Mouse (Mus musculus): Measurements from ENCODE around the gene Kat2b. TPM values are rescaled to one million over a fixed set of nuclear protein-coding genes. Genes with fewer than 3 reads are reported as not detected.
"Not testable (repeated sequence)": the region's sequence is repeated elsewhere in the genome, so short reads cannot be mapped to it uniquely, and the experiment has no call there.

The Kat2b gene
- polyA plus RNA-seq, 1 experiment from 2014 or later = 30.7 TPM

DNA sequence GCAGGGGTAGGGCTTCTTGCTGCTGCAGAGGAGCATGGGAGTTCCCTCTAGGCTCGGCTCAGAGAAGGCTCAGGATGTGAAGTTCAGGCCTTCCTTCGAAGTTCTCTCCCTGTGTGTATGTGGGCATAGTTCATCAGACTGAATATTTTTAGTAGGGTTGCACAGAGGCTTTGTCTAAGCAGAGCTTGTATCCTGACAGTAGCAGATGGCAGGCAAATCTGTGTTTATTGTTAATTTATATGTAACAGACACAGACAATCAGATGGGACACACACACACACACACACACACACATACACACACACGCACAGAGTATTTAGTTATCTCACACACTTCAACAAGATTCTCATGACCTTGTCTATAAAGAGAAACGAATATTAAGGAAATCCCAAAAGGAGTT, 87.9 kb downstream of the Kat2b start:
- H3K36me3 ChIP-seq (ENCODE audit: inconsistent target) = peaks cover 62% of the 10 kb centered on the region

DNA sequence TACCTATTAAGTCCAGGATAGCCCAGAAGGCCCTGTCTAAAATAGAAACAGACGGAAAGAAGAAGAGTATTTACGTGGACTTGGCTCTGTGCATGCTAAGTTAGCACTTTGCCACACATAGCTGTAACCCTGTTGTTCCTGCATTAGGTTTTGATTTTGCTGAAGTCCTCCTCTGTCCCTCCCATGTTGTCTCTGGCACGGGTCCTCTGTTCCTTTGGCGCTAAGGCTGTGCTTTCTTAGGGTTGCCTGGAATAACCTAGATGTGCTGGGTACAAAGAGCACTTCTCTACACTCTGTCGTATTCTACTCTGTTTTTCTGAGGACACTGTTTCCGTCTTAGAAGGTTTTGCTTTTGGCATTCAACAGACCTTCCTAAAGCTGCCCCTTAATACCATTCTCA, 88.4 kb downstream of the Kat2b start:
- WGBS (ENCODE audit: missing documents) = 92% methylated on average over 6 of the region's 6 CpGs
- no peak overlapping the region for H3K27ac ChIP-seq
- no peaks in the 10 kb centered on the region for H3K79me2 ChIP-seq (ENCODE audit: inconsistent target)
- H3K4me3 ChIP-seq (ENCODE audit: inconsistent target) = no peak overlapping the region
- H3K36me3 ChIP-seq (ENCODE audit: inconsistent target) = peaks cover 64% of the 10 kb centered on the region

More for the DNA sequence above, 87.9 kb downstream of the Kat2b start:
- H3K79me2 ChIP-seq (ENCODE audit: inconsistent target) = no peaks in the 10 kb centered on the region
- 81% methylated on average over 4 of the region's 4 CpGs for WGBS (ENCODE audit: missing documents)
- H3K4me3 ChIP-seq (ENCODE audit: inconsistent target) = no peak overlapping the region
- H3K27ac ChIP-seq = no peak overlapping the region

DNA sequence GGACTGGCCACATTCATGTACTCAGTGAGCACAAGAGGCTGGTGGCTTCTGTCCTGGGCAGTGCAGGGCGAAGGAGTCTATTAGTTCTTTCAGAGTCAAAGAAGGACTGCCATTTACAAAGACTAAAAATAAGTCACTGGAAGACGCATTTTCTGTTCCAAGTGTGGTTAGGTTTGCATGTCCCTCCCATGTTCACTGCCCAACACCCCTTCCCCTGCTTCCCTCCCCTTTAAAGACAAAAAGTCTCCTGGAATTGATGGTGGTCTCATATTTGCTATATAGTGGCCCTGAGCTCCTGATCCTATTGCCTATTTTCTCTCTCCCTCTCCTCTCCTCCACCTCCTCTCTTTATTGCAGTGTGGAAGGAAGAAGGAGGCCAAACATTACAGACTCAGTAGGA, 89.3 kb downstream of the Kat2b start:
- Histone ChIP-seq H3K4me3 (ENCODE audit: inconsistent target) (no peak overlapping the region), H3K27ac (no peak overlapping the region), H3K36me3 (ENCODE audit: inconsistent target) (peaks cover 64% of the 10 kb centered on the region), H3K79me2 (ENCODE audit: inconsistent target) (no peaks in the 10 kb centered on the region)
- 96% methylated on average over 2 of the region's 2 CpGs for WGBS (ENCODE audit: missing documents)

DNA sequence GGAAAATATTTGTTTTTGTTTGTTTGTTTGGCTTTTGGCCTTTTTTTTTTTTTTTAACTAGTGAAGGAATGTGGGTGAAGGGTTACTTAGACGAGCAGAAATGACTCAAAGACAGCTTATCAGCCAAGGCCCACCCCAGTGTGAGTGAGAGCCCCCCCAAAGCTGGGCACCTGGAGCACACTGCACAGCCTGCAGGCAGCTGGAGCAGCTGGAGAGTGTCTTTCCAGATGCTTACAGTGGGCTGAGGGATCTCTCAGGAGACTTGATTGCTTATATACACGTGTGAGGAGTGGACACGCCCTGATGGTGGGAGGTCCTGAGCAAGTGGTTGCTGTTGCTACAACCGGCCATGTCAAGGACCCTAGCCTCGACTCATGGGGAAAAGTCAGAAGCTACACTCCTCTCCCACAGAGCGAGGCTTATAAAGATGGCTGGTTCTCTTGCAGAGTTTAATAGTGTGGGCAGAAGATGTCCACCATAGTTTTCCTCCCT, 89.8 kb downstream of the Kat2b start:
- no peak overlapping the region for H3K4me3 ChIP-seq (ENCODE audit: inconsistent target)
- H3K27ac ChIP-seq = no peak overlapping the region
- H3K36me3 ChIP-seq (ENCODE audit: inconsistent target) = peaks cover 63% of the 10 kb centered on the region
- H3K79me2 ChIP-seq (ENCODE audit: inconsistent target) = no peaks in the 10 kb centered on the region
- 94% methylated on average over 6 of the region's 6 CpGs for WGBS (ENCODE audit: missing documents)

DNA sequence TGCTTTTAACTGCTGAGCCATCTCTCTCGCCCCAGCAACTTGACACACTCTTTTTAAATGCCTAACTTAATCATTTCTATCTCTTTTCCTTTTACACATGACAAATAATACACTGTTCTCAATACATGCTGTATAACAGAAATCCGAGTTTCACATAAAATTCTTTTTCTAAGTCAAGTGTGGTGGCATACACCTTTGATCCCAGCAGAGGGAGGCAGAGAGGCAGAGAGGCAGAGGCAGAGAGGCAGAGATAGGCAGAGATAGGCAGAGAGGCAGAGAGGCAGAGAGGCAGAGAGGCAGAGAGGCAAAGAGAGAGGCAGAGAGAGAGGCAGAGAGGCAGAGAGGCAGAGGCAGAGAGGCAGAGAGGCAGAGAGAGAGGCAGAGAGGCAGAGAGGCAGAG, 90.7 kb downstream of the Kat2b start:
- not testable (repeated sequence) for H3K4me3 ChIP-seq (ENCODE audit: inconsistent target); H3K79me2 ChIP-seq (ENCODE audit: inconsistent target); H3K27ac ChIP-seq
- H3K36me3 ChIP-seq (ENCODE audit: inconsistent target) = peaks cover 59% of the 10 kb centered on the region
- 88% methylated on average over 2 of the region's 2 CpGs for WGBS (ENCODE audit: missing documents)

DNA sequence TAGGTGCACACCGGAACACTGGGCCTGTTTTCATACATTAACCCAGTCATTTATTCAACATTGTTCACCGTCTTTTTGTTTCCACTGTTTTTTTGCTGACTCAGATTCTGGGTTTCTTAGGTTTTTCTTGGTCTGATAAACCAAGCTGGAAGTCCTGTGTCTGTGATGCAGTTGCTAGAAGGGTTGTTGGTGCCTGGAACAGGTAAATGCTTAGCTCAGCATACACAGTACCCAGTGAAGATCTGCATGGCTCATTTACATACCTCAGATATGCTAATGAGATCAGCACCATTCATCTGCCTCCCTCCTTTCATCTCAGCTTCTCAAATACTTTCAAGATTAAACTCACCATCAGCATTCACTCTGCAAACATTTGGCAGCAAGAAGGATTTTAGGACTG, 92.0 kb downstream of the Kat2b start:
- peaks cover 57% of the 10 kb centered on the region for H3K36me3 ChIP-seq (ENCODE audit: inconsistent target)
- WGBS (ENCODE audit: missing documents) = 100% methylated on average over 2 of the region's 2 CpGs
- H3K79me2 ChIP-seq (ENCODE audit: inconsistent target) = no peaks in the 10 kb centered on the region
- H3K4me3 ChIP-seq (ENCODE audit: inconsistent target) = no peak overlapping the region
- no peak overlapping the region for H3K27ac ChIP-seq

DNA sequence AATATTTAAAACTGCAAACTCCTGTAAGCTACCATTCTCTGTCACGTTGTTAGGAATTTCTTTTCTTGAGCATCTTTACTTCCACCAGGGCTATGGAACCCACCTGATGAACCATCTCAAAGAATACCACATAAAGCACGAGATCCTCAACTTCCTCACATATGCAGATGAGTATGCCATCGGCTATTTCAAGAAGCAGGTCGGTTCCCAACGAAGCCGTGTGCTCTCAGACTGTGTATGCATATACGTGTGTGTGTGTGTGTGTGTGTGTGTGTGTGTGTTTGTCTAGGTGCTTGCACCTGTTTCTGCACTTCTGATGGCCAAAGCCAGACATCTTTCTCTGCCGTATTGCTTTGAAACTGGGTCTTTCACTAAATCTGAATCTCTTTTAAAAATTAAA, 92.6 kb downstream of the Kat2b start:
- WGBS (ENCODE audit: missing documents) = 87% methylated on average over 8 of the region's 8 CpGs
- Histone ChIP-seq H3K36me3 (ENCODE audit: inconsistent target) (peaks cover 55% of the 10 kb centered on the region), H3K79me2 (ENCODE audit: inconsistent target) (no peaks in the 10 kb centered on the region), H3K4me3 (ENCODE audit: inconsistent target) (no peak overlapping the region), H3K27ac (no peak overlapping the region)

DNA sequence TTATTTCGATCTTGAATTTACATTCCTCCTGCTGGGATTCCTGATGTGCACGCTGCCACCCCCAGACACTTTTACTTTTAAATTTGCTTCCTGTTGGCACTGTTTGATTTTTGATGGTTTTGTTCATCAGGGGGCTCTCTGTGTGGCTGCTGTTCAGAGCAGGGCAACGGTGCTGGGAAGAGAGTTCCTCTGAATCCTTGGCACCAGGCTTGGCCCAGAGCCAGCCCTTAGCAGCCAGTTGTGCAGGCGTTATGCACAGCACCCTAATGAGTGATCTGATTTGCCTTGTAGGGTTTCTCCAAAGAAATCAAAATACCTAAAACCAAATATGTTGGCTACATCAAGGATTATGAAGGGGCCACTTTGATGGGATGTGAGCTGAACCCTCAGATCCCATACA, 93.1 kb downstream of the Kat2b start:
- 94% methylated on average over 4 of the region's 4 CpGs for WGBS (ENCODE audit: missing documents)
- no peaks in the 10 kb centered on the region for H3K79me2 ChIP-seq (ENCODE audit: inconsistent target)
- H3K27ac ChIP-seq = no peak overlapping the region
- H3K36me3 ChIP-seq (ENCODE audit: inconsistent target) = peaks cover 50% of the 10 kb centered on the region
- H3K4me3 ChIP-seq (ENCODE audit: inconsistent target) = no peak overlapping the region

DNA sequence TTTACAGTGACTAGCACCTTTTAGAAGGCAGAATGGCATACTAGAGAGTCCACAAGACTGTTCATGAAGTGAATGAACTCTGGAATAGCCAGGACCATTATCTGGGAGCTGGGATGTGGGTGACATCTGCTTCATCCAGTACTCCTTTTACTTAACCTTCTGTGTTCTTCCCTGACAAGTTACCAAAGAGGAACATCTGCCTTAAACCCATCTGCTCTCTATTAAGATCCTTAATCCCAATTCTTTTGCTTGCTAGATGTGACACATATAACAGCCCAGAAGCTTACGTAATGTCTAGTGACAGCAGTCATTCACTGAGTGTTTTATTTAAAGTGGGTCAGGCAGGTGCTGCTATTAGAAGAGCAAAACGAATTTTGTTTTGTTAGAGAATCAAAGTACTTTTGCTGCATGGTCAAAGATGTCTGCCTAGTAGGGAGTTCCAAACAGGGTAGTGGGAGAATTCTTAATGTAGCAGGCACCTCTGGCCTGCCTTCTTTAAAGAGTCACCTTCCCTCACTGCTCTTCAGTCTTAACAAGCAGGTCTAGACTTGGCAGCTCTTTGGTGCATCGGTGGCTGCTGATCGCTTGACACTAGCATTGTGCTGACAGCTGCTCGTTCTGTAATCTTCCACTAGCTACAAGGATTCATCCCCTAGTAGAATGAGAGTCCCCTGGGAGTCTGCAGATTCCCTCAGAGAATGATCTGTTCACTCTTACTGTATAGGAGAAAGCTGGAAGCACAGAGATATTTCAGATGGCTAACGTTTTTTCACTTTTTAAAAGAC, 94.6 kb downstream of the Kat2b start:
- H3K27ac ChIP-seq = no peak overlapping the region
- peaks cover 42% of the 10 kb centered on the region for H3K36me3 ChIP-seq (ENCODE audit: inconsistent target)
- 95% methylated on average over 6 of the region's 6 CpGs for WGBS (ENCODE audit: missing documents)
- no peak overlapping the region for H3K4me3 ChIP-seq (ENCODE audit: inconsistent target)
- H3K79me2 ChIP-seq (ENCODE audit: inconsistent target) = no peaks in the 10 kb centered on the region

DNA sequence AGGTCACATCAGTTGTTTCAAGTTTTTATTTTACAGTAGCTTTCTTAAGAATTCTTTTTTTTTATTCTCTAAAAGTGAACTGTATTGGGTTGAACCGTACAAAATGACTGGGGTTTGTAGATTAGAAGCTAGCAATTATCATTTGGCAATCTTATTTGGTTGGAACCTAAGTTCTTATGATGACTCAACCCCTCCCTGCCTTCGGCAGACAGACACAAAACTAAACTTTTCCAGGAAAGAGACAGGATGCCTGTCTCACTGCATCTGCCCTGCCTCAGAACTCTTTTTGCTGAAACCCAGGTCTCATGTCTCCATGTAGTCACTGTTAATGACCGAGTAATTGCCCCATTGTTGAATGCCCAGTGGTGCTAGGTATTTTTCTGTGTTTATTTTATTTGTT, 97.6 kb downstream of the Kat2b start:
- Histone ChIP-seq H3K36me3 (ENCODE audit: inconsistent target) (peaks cover 48% of the 10 kb centered on the region), H3K79me2 (ENCODE audit: inconsistent target) (no peaks in the 10 kb centered on the region), H3K4me3 (ENCODE audit: inconsistent target) (no peak overlapping the region), H3K27ac (no peak overlapping the region)
- 91% methylated on average over 3 of the region's 3 CpGs for WGBS (ENCODE audit: missing documents)

DNA sequence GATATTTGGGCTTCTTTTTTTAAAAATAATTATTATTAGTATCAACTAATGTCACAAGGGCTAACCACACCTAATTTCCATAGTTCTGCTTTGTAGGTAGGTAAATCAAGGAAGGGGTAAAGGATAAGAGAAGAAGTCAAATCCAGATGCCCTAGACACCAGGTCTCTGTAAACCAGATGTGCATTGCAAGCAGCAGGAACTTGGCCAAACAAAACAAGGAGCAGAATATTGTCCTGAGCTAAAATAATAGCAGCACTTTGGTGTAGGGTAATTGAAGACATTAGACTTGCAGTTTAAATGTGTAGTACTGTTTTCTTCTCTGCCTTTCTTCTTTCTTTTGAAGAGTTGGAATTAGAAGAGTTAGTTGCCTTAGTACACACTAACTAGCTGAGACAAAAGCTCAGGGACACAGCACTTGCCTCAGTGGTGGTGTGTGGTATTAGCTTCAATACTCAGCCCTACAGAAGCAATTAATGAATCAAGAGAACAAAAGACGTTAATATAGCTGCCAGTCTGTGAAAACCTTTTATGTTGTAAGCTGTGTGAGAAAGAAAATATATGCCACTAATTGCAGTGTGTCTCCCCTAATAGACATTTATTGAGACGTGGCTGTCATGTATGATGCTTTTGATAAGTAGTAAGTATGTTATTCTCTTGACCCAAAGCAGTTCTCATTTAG, 98.2 kb downstream of the Kat2b start:
- WGBS (ENCODE audit: missing documents) = 91% methylated on average over 2 of the region's 2 CpGs
- Histone ChIP-seq H3K4me3 (ENCODE audit: inconsistent target) (no peak overlapping the region), H3K27ac (no peak overlapping the region), H3K79me2 (ENCODE audit: inconsistent target) (no peaks in the 10 kb centered on the region), H3K36me3 (ENCODE audit: inconsistent target) (peaks cover 44% of the 10 kb centered on the region)

DNA sequence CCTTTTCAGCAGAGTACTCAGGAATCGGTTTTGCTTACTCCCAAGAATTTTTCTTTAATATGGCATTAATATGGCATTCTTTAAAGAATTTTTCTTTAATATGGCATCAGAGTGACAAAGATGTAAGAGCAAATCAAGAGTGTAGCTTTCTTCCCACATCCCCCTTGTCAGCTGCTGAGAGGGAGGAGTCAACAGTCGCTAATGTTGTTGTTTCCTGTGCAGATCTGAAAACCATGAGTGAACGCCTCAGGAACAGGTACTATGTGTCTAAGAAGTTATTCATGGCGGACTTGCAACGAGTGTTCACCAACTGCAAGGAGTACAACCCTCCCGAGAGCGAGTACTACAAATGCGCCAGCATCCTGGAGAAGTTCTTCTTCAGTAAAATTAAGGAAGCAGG, 103.8 kb downstream of the Kat2b start:
- Histone ChIP-seq H3K36me3 (ENCODE audit: inconsistent target) (peaks cover 30% of the 10 kb centered on the region; the same call in 1 of the 2 replicates), H3K27ac (no peak overlapping the region), H3K79me2 (ENCODE audit: inconsistent target) (no peaks in the 10 kb centered on the region), H3K4me3 (ENCODE audit: inconsistent target) (no peak overlapping the region)
- 90% methylated on average over 8 of the region's 8 CpGs for WGBS (ENCODE audit: missing documents)

DNA sequence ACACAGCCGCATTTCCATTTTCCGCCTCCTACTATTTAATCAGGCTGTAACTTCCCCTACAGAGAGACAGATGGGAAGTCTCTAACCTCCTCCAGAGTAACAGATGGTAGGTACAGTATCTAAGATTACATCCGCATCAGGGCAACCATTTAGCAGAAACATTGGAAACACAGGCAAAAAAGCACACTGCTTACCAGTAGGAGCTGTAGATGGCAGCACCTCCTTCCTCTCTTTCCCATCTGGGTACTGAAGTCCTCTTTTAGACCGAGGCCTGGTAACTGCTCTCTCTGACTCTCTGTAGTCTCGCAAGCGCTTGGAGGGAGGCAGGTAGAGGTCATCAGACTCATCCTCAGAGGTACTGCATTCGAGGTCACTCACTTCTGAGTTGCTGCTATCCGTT, 112.1 kb downstream of the Kat2b start:
- H3K79me2 ChIP-seq (ENCODE audit: inconsistent target) = no peaks in the 10 kb centered on the region
- no peak overlapping the region for H3K4me3 ChIP-seq (ENCODE audit: inconsistent target)
- WGBS (ENCODE audit: missing documents) = 88% methylated on average over 8 of the region's 8 CpGs
- no peak overlapping the region for H3K27ac ChIP-seq
- H3K36me3 ChIP-seq (ENCODE audit: inconsistent target) = no peaks in the 10 kb centered on the region

DNA sequence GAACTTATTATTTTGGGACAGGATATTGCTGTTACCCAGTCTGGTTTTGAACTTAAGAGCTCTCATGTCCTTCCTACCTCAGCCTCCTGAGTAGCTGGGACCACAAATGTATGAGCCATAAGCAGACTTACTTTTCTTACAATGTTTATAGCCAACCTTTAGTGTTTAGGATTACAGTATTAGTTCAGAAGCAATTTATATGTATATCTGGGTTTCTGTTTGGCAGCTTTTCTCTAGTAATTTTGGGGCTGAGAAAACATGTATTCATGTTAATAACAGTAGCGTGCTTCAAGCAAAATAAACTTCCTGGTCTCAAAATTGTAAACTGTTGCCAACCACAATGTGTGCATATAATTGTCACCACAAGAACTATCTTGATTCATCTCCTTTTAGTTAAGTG, 121.7 kb downstream of the Kat2b start:
- H3K79me2 ChIP-seq (ENCODE audit: inconsistent target) = peaks cover 35% of the 10 kb centered on the region
- peak overlapping the region; percentile 69 for H3K27ac ChIP-seq
- H3K36me3 ChIP-seq (ENCODE audit: inconsistent target) = no peaks in the 10 kb centered on the region
- H3K4me3 ChIP-seq (ENCODE audit: inconsistent target) = peak overlapping the region; percentile 83
- WGBS (ENCODE audit: missing documents) = 7% methylated on average over 1 of the region's 1 CpGs
